In the genomic region with DNA sequence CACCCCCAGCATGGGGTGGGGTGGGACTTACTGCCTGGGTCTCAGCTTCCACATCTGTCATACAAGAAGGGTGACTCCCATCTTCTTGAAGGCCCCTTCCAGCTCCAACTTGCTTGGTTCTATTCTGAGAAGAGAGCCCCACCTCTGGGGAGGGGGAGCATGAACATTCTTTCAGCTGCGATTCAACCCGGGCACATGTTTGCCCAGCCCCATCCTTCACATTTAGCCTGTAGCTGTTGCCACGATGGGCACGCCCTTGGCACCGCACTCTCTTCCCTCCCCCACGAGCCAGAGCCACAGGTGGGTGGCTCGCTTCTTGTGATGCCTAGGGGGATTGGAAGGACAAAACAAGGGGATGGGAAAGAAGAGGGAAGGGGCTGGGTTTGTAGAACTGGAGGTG, we compare ENCODE assay signal across 9 mouse cellular contexts. TPM values are rescaled to one million over a fixed set of nuclear protein-coding genes. Genes with fewer than 3 reads are reported as not detected.
DNase-seq lines count a peak whose midpoint lies in the region; ATAC-seq and TF ChIP-seq lines count a peak whose summit lies in the region.
"Had no signal": no experiment of that assay in that cellular context is flagged by ENCODE, and none has a peak within 500 bp of the region (broad histone marks: within the 10 kb centered on the region; RNA-seq: fewer than 3 reads in every experiment).

No protein-coding gene starts in this region.

- TF ChIP-seq CTCF in gastrocnemius, adult 2 months (IDR thresholded peaks at IDR 0.05), result no peak

- peaks cover 65% of the 10 kb centered on the region for H3K4me1 ChIP-seq in lung, embryonic 15.5 days
- H3K4me1 ChIP-seq in forebrain, embryonic 14.5 days (ENCODE audit: control insufficient read depth, insufficient read depth, low read length), result peaks cover 13% of the 10 kb centered on the region
- H3K4me1 ChIP-seq in neural tube, embryonic 13.5 days (replicated peaks), result peaks cover 52% of the 10 kb centered on the region

- no peak for DNase-seq in gastrocnemius, adult 2 months
- DNase-seq in gastrocnemius, postnatal 10 days, result no peak
- DNase-seq in lung, postnatal 25 days (ENCODE audit: low spot score), result no peak
- no peak for DNase-seq in forebrain, embryonic 14.5 days (ENCODE audit: low spot score)
- no peak for DNase-seq in right cerebral cortex, adult 18-20 months
- no peak for DNase-seq in ovary, postnatal 36 days (ENCODE audit: low spot score)

- intact Hi-C loops in gastrocnemius, adult 2 months (cut with DNase I), result loop anchor here (5.0 kb wide), 2 partner anchors 38 to 147 kb away; no protein-coding TSS in a partner anchor

- WGBS in lung, embryonic 15.5 days, result 24% methylated on average over 7 of the region's 7 CpGs
- 13% methylated on average over 7 of the region's 7 CpGs for WGBS in forebrain, embryonic 14.5 days
- WGBS in neural tube, embryonic 13.5 days, result 14% methylated on average over 7 of the region's 7 CpGs

- peak overlapping the region; percentile 96; the same call in 1 of the 2 replicates for H3K4me2 ChIP-seq in lung, embryonic 15.5 days
- no peak overlapping the region for H3K4me2 ChIP-seq in forebrain, embryonic 14.5 days (ENCODE audit: low read length)
- H3K4me2 ChIP-seq in neural tube, embryonic 13.5 days, result peak overlapping the region; percentile 70; the same call in 1 of the 2 replicates

- H3K27ac ChIP-seq in gastrocnemius, adult 2 months, result no peak overlapping the region
- peak overlapping the region; percentile 37; the same call in 1 of the 2 replicates for H3K27ac ChIP-seq in lung, embryonic 15.5 days
- no peak overlapping the region for H3K27ac ChIP-seq in forebrain, embryonic 14.5 days (ENCODE audit: low read depth, low read length)
- H3K27ac ChIP-seq in neural tube, embryonic 13.5 days (replicated peaks), result no peak overlapping the region
- H3K27ac ChIP-seq: macrophage had no signal

- no peaks in the 10 kb centered on the region for H3K36me3 ChIP-seq in lung, embryonic 15.5 days
- H3K36me3 ChIP-seq in forebrain, embryonic 14.5 days (ENCODE audit: control insufficient read depth, insufficient read depth, low read length), result no peaks in the 10 kb centered on the region
- no peaks in the 10 kb centered on the region for H3K36me3 ChIP-seq in neural tube, embryonic 13.5 days

- no peak overlapping the region for H3K9ac ChIP-seq in lung, embryonic 15.5 days
- H3K9ac ChIP-seq in forebrain, embryonic 14.5 days (ENCODE audit: low read length), result no peak overlapping the region
- H3K9ac ChIP-seq in neural tube, embryonic 13.5 days, result no peak overlapping the region

- ATAC-seq in lung, embryonic 15.5 days (ENCODE audit: borderline replicate concordance, extremely low read depth, low FRiP score, low TSS enrichment), result no peak
- peak; percentile 8; the same call in 1 of the 2 replicates for ATAC-seq in forebrain, embryonic 14.5 days
- no peak for ATAC-seq in neural tube, embryonic 13.5 days (ENCODE audit: low read depth)

- H3K9me3 ChIP-seq in lung, embryonic 15.5 days, result no peaks in the 10 kb centered on the region
- H3K9me3 ChIP-seq in forebrain, embryonic 14.5 days (replicated peaks; ENCODE audit: control insufficient read depth, low read length), result no peaks in the 10 kb centered on the region
- no peaks in the 10 kb centered on the region for H3K9me3 ChIP-seq in neural tube, embryonic 13.5 days

- peak overlapping the region; percentile 79; the same call in 1 of the 2 replicates for H3K4me3 ChIP-seq in gastrocnemius, adult 2 months
- H3K4me3 ChIP-seq in lung, embryonic 15.5 days, result no peak overlapping the region
- no peak overlapping the region for H3K4me3 ChIP-seq in forebrain, embryonic 14.5 days (ENCODE audit: low read depth, low read length)
- H3K4me3 ChIP-seq in neural tube, embryonic 13.5 days, result no peak overlapping the region

- H3K27me3 ChIP-seq in lung, embryonic 15.5 days, result peaks cover 23% of the 10 kb centered on the region
- H3K27me3 ChIP-seq in forebrain, embryonic 14.5 days (replicated peaks; ENCODE audit: control insufficient read depth, insufficient read depth, low read length), result peaks cover 18% of the 10 kb centered on the region
- peaks cover 51% of the 10 kb centered on the region for H3K27me3 ChIP-seq in neural tube, embryonic 13.5 days

RNA-seq across cellular contexts. Expression of a gene that starts 40.8 kb away (rescaled TPM):
- under 1 TPM; 0.59 to 0.84 TPM for total RNA-seq in gastrocnemius, adult 2 months (2021)
- 10 to 100 TPM in 1 of 2 experiments, 1 to 10 TPM in 1; 6.1 to 11.8 TPM for total RNA-seq in gastrocnemius, postnatal 10 days (2021)
- polyA plus RNA-seq in lung, embryonic 15.5 days (2015; fragmentation: Nextera tagmentation; extraction: Ambion mirVana), result 28.4 and 29.8 TPM in 2 replicates
- polyA plus RNA-seq in forebrain, embryonic 14.5 days (2014; fragmentation: Nextera tagmentation; extraction: Ambion mirVana), result 3.1 and 4.1 TPM in 2 replicates
- polyA plus RNA-seq in neural tube, embryonic 13.5 days (2015; fragmentation: Nextera tagmentation; extraction: Ambion mirVana), result 13.5 and 14.5 TPM in 2 replicates
